Mouse (Mus musculus): ENCODE results near the gene Tsen34. TPM values are rescaled to one million over a fixed set of nuclear protein-coding genes. Genes with fewer than 3 reads are reported as not detected.

Tsen34 gene
- 19.7 TPM for total RNA-seq (2023)

DNA sequence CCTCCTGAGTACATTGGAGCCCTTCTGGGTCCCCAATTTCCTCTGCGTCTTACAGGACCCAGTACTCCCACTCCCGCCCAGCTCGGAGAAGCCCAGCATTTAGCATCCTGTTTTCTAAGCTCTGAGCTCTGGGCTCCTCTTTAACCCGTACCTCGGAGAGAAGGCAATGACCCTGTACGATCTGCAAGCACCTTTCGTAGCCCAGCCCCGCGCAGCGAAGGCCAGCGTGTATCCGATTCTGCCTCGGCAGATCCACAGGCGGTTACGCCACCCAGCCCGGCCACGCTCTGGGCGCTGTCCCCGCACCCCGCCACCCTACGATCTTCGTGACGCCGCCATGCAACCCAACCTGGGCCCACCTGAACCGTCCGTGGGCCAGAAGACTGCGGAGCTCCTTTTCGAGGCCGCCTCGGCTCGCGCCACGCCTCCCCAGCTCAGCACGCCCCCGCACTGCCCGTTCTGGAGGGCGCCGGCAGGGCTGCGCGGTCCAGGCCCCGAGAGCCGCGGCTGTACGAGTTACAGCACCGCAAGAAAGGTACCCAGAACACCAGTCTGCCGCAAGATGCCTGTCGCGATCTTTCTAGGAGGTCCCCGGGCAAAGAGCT lies at the start of gene Tsen34:
TSS of gene Tsen34 (plus strand) at position 482 of the 605 bp plus-strand sequence.

GRCm38 (mm10) chr7:3644672-3645487 lies 47.8 kb upstream of the Tsen34 start, which contains the start of gene Cnot3:
Gene Cnot3 (plus strand): TSS chr7:3645268.

GRCm38 (mm10) chr7:3665215-3666114 lies 27.2 kb upstream of the Tsen34 start, which contains the start of gene Leng1:
Gene Leng1 (minus strand): TSS chr7:3665840.

DNA sequence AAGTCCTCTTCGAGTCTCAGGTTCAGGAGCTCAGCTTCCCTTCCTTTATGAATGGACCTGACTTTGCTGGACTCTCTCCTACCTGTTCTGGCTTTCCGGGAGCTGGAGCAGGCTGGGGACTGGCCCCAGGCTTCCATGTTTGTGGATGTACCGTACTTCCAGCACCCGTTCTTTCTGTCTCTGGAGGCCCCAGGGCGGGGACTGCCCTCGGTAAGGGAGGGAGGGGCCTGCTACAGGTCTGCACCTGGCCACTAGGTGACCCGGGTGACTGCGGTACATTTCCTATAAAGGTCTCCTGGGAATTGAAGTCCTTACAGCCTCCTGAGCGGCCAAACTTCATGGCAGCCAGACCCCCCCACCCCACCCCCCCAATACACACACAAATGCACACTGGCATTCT lies 15.3 kb upstream of the Tsen34 start, which contains the start of gene Tmc4:
TSS of gene Tmc4 (minus strand) at position 212 of the 400 bp plus-strand sequence.

GRCm38 (mm10) chr7:3692987-3693808 lies 535 bp downstream of the Tsen34 start, which contains the start of gene Mboat7:
Gene Mboat7 (minus strand): TSS chr7:3693523.

DNA sequence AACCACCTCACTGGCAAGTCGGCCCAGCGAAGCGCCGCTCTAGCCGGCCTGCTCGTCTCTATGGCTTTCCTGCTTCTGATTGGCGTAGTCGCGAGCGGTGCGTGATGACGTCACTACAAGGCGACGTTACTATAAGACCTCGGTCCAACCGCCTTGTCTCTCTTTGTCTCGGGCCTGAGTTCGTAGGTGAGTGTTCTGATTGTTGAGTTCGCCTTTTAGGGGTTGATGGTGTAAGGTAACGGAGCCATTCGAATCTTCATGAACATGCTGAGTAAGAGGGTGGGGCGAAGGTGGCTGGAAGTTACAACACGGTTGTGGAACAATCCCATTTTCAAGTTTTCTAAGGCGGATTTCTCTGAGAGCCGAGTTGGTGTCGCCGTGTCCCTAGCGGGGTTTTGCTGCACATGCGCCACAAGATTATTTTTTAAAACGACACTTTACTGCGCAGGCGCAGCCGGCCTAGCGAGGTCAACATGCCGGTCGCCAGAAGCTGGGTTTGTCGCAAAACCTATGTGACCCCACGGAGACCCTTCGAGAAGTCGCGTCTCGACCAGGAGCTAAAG lies 11.3 kb downstream of the Tsen34 start, which contains the start of gene Rps9:
TSS of gene Rps9 (plus strand) at position 115 of the 563 bp plus-strand sequence.

DNA sequence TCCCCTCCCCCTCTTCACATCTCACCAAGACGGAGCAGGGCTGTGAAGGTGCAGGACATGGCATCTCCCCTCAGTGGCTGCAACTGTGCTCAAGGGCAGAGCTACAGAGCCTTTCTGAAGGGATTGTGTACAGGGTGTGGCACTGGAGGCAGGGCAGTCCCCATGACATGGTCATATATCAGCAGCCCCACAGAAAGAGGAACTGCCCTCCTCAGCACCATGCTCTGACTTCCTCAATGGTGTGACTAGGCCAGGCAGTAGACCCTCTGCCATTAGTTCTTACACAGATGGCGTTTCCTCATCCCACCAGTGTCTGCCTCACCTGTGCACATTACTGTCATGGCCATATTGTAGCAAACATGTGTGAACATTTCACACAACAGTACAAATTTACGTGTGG lies 27.6 kb downstream of the Tsen34 start, which contains the start of gene Pirb:
TSS of gene Pirb (minus strand) at position 124 of the 400 bp plus-strand sequence.

Other genes with a start within 250 kb of the Tsen34 start
- not detected for gene Tarm1, start 190.2 kb upstream of the Tsen34 start, total RNA-seq (2023)
- not detected for gene Oscar, start 76.7 kb upstream of the Tsen34 start, total RNA-seq (2023)
- 342 TPM for gene Ndufa3, start 75.5 kb upstream of the Tsen34 start, total RNA-seq (2023)
- gene Tfpt, start 62.9 kb upstream of the Tsen34 start, total RNA-seq (2023) = 26.4 TPM
- gene Prpf31, start 62.9 kb upstream of the Tsen34 start, total RNA-seq (2023) = 65.7 TPM
- gene Cnot3, start 47.6 kb upstream of the Tsen34 start, total RNA-seq (2023) = 113 TPM
- 11.7 TPM for gene Leng1, start 27.0 kb upstream of the Tsen34 start, total RNA-seq (2023)
- 10.1 TPM for gene Tmc4, start 15.3 kb upstream of the Tsen34 start, total RNA-seq (2023)
- 59.5 TPM for gene Mboat7, start 660 bp downstream of the Tsen34 start, total RNA-seq (2023)
- gene Rps9, start 11.1 kb downstream of the Tsen34 start, total RNA-seq (2023) = 2,799 TPM
- gene Pirb, start 27.5 kb downstream of the Tsen34 start, total RNA-seq (2023) = 3.2 TPM
- 0.86 TPM for gene Gm15448, start 132.8 kb downstream of the Tsen34 start, total RNA-seq (2023)
- 1.1 TPM for gene Pira2, start 152.2 kb downstream of the Tsen34 start, total RNA-seq (2023)
- gene Gm14548, start 205.3 kb downstream of the Tsen34 start, total RNA-seq (2023) = 0.24 TPM
- gene Lilra6, start 222.6 kb downstream of the Tsen34 start, total RNA-seq (2023) = 0.43 TPM